Mouse (Mus musculus) liver, postnatal 0 days (tissue): ENCODE results near the gene Adam1b.

Source experiments
- CTCF ChIP-seq: sonication (generic); IDR thresholded peaks from 2 replicates; pipeline ENCODE4 v1.5.1; 2016; ENCODE audit warnings: antibody characterized with exemption, low read depth
- EP300 ChIP-seq: IDR thresholded peaks from 2 replicates; pipeline ENCODE4 v1.6.1; 2016; ENCODE audit warnings: antibody characterized with exemption, low read depth, mild to moderate bottlenecking

DNA sequence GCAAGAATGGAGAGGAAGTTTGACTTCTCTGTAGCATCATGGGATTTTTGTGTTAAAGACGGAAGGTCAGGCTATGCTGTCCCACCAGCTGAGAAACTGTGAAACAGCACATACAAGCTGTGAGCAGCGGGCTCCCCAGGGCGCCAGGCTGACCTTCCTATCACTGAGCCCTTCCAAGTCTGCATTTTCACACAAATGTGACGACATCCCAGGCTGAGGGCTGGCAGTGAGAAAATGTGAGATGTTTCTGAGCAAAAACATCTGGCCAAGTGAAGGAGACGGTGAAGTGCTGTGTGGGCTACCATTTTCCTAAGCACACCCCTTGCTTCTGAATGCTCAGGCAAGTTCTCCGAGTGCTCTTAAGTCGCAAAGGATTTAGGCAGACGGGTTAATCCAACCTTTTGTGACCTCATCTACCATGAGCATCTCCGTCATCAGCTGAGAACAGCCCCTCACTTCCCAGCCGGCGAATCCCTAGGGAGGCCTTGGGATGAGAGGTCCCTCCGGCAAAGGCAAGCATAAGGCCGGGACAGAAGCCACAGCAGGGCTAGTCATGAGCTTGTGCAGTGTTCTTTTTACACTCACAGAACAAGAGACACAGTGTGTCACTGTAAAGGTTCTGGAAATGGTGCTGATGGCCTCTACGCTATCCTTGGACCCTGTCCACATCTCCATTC lies 22.7 kb upstream of the Adam1b start:
- TF ChIP-seq EP300, result no peak
- no peak for TF ChIP-seq CTCF
